Mouse (Mus musculus) neural tube, embryonic 10.5 days (tissue): Measurements from ENCODE around the gene Ecd.

Experiments used
- DNase-seq: peaks from one replicate; pipeline ENCODE4 v3.0.0-alpha.2; 2017; ENCODE audit warnings: low spot score; ENCODE audit errors: extremely low spot score

Ecd gene

GRCm38 (mm10) chr14:20347991-20348541 lies at the start of gene Ecd, which contains the start of gene Fam149b:
Gene Ecd (minus strand): TSS chr14:20348121.
Gene Fam149b (plus strand): TSS chr14:20348162.
- DNase-seq: peak; percentile 95

GRCm38 (mm10) chr14:20397220-20397619 lies 49.3 kb upstream of the Ecd start:
- no peak for DNase-seq

GRCm38 (mm10) chr14:20393205-20393913 lies 45.4 kb upstream of the Ecd start, which contains the start of gene Mrps16:
Gene Mrps16 (minus strand): TSS chr14:20393634.
- DNase-seq: peak; percentile 92

DNA sequence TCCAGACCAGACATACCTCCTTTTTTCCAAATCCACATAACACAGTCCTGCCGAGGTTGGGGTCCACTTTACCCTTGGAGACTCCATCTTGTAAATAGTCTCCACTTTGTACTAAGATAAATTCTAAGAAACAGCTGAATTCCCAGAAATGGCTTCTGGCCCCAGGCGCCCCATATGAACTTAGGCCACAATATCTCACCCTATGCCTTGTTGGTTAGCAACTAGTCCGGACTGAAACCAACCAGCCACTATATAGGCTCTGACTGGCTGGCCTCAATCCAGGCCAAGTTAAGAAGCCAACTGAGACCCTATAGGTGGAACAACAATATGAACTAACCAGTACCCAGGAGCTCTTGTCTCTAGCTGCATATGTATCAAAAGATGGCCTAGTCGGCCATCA lies 44.4 kb upstream of the Ecd start:
- no peak for DNase-seq

DNA sequence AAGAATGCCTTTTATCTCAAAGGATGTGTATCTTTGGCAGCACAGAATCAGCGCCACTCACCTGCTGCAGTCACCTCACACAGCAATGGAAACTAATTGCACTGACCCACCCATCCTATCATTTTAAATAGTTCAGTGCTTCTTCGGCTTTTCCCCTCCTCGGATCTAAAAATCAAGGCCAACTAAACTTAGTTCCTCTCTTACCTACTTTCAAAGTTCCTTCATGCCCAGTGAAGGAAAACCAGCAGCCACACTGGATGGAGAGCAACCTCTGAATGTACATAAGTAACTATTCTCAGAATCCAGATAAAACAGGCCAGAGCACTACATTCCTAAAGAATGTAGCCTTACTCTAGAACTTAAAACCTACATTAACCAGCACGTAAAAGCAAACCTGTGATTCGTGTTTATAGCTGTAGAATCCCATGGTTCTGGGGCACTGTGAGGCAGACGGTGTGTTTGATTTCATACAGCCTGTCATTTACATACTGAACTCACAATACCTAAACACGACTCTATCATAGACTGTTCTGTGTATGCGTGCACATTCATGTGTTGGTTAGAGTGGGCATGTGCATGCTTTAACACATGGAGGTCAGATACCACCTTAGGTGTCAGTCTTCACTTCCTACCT lies 41.6 kb upstream of the Ecd start:
- DNase-seq: no peak

- DNase-seq: peak; percentile 96
Measured at GRCm38 (mm10) chr14:20388441-20389129, 40.7 kb upstream of the Ecd start, which contains the start of gene Dnajc9. Gene Dnajc9 (minus strand): TSS chr14:20388910.

- no peak for DNase-seq
Measured at GRCm38 (mm10) chr14:20379753-20380430, 32.0 kb upstream of the Ecd start.

GRCm38 (mm10) chr14:20379087-20379640 lies 31.2 kb upstream of the Ecd start:
- DNase-seq: no peak

DNA sequence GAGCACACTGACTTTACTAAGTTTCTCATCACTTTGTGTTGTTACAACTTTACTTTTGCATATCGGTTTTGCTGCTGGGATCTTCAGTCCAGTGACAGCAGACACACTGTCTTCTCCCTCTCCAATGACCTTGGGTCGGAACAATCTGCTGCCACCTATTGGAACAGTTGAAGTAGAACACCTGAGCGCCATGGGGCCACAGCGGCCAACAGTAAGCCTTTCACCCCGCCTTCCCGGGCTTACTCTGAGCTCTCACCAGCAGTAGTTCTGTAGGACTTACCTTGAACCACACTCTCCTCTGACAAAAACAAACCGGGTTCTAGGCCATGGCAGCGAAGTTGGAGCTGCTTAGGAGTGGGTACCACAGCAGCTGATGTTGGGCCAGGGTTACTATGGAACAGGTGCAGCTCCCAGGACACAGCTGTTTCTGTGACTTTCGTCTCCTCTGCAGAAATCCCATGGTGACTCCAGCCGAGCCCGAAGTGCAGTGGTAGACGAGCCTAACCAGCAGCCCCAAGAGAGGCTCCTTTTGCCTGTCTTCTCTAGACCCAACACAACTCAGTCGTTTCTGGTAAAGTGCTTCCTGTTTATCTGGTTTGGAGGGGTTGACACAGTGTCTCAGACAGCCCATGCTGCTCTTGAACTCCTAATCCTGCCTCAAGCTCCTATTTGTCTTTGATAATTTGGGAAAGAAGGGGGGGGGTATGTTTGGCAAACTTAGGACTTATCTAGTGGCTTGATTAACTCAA lies 30.6 kb upstream of the Ecd start:
- no peak for DNase-seq

DNA sequence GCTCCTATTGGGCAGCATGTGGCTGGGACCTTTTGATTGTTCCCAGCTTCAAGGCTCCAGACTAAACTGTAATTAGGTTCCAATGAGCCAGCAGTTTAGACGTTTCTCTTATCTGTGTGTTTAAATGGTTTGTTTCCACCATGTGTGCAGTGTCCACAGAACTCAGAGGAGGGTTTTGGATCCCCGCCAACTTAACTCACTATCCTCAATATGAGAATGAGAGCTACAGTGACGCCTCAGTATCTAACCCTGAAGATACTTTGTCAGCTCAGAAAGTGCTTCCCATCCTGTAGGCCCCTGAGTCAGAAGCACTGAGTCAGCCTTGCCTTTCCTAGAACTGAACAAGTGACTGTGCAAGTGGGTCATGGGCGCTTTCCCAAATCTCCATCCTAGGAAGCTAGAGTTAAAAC lies 29.2 kb upstream of the Ecd start:
- DNase-seq: no peak

GRCm38 (mm10) chr14:20371854-20372253 lies 23.9 kb upstream of the Ecd start:
- no peak for DNase-seq

DNA sequence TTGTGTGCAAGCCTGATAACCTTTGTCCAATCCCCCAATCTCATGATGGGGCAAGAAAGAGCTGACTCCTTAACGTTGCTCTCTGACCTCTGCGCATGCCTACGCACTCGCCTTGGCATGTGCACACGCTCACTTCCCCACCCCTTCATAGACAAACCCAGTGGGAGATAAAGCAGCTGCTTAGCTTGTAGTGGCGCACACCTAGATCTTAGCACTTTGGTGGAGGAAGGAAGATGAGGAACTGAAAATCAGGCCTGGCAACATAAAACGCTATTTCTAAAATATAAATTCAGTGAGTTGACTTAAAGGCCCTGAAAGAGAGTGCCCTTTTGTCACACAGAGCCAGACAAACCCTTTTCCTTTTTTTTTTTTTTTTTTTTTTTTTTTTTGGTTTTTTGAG lies 22.9 kb upstream of the Ecd start:
- DNase-seq: no peak

GRCm38 (mm10) chr14:20368271-20368670 lies 20.4 kb upstream of the Ecd start:
- DNase-seq: no peak

- no peak for DNase-seq
Measured at GRCm38 (mm10) chr14:20363230-20363629, 15.3 kb upstream of the Ecd start.

GRCm38 (mm10) chr14:20347441-20347990 lies 405 bp downstream of the Ecd start:
- DNase-seq: no peak

- no peak for DNase-seq
Measured at GRCm38 (mm10) chr14:20345885-20346284, 2.0 kb downstream of the Ecd start.

- no peak for DNase-seq
Measured at GRCm38 (mm10) chr14:20340866-20341265, 7.1 kb downstream of the Ecd start.

DNA sequence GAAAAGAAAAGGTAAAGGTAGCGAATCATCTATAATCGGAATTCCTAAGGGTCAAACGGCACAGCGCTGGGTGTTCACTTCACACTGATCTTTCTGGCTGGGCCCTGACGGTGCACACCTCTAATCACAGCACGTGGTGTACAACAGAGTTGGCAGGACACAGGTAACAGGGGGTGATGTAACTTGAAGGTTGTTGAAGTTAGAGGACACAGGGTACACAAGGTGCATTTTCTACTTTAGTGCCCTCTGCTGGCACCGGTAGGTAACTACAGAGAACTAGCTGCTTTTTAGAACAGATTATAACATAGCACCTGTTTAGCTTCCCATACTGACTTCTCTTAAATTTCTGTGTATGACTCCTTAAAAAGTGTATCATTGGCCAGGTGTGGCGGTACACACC lies 7.8 kb downstream of the Ecd start:
- peak; percentile 14 for DNase-seq

GRCm38 (mm10) chr14:20339415-20339814 lies 8.5 kb downstream of the Ecd start:
- DNase-seq: no peak

DNA sequence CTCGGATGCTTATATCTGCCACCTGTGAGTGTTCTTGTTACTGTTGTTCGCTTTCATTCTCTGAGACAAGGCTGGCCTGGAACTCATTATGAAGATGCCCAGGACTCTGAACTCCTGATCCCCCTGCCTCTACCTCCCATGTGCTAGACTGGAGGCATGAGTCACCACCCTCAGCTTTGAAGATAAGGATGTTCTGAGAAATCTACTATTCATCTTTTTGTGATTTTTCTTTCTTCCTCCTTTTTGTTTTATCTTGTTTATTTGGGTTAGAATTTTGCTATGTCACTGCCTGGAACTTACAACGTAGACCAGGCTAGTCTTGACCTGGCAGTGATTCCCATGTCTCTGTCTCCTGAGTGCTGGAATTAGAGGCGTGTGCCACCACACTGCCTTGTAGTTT lies 16.6 kb downstream of the Ecd start:
- no peak for DNase-seq
